Mouse (Mus musculus): Measurements from ENCODE around the gene Crebl2. TPM values are rescaled to one million over a fixed set of nuclear protein-coding genes. Genes with fewer than 3 reads are reported as not detected.
A peak's percentile ranks its signal among the peaks of the same experiment; 100 is the strongest.

Gene Crebl2
- polyA plus RNA-seq (2016; fragmentation: Nextera tagmentation; extraction: Ambion mirVana) = 2.8 and 3.0 TPM in 2 replicates

DNA sequence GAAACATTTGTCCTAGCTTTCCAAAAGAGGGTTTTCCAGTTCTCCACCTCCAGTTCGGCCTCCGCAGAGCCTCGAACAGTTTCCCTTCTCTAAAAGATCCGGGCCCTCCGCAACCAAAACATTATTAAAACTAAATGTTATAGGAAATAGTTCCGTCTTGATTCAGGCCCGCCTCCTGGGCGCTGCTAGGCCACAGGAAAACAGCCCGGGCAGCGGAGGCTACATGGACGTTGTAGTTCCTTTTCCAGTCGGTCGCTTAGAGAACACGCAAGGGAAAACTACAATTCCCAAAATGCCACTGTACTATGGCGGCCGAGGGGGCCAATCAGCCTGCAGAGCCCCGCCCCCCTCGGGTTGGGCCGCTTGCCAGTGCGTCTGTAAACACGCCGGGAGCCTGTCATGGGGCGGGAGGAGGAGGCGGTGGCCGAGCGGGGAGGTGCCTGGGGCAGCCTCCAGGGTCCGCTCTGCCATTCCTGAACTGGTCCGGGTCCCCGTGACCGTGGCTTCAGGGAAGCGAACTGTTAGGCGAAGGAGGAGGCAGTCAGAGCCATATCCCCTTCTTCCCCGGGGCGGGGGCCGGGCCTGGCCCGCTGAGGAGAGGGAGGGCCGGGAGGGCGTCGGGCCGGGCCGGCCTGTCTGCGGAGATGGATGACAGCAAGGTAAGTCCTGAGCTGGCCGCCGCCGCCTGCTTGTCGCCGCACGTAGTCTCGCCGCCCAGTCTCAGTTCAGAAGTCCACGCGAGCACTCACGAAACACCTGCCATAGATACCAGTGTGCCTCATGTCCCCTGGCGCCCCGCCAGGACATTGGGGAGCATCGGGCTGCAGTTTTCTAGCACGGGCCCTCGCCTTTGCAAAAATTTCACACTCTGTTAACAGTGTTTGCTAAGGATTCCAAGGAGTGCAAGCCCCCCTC, at the start of gene Crebl2:
Gene Crebl2 (plus strand): TSS at position 369 of the 915 bp plus-strand sequence.
- no peaks in the 10 kb centered on the region for H3K27me3 ChIP-seq
- H3K27ac ChIP-seq = peak within 1 kb of the TSS; percentile 92
- H3K9me3 ChIP-seq (replicated peaks) = no peaks in the 10 kb centered on the region
- under 1% methylated on average over 55 of the region's 58 CpGs for WGBS
- peak within 1 kb of the TSS; percentile 79 for H3K4me3 ChIP-seq
- H3K4me2 ChIP-seq (replicated peaks) = peak within 1 kb of the TSS; percentile 86
- peak within 1 kb of the TSS; percentile 76 for H3K9ac ChIP-seq
- no peaks in the 10 kb centered on the region for H3K36me3 ChIP-seq
- ATAC-seq (ENCODE audit: low FRiP score) = peak; percentile 98
- peaks cover 10% of the 10 kb centered on the region for H3K4me1 ChIP-seq

DNA sequence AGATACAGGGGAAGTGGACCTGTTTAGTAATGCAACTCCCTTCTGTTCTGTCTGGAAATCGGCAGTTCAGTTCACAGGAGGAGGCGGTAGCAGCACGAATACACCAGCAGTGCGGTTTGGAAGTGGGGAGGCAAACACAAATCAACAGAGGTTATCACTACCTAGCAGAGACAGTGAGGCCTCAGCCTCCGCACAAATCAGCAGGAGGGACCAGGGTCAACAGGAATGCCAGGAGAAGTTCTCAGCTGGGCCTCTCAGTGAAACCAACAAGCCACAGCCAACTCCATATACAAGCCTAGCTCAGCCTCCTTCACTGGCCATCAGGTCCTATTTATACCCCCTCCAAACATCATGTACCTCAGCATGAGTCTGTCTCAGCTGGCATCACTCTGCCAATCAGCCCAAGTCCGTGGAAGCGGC, 48.5 kb upstream of the Crebl2 start:
- Histone ChIP-seq H3K4me2 (replicated peaks) (no peak overlapping the region), H3K27me3 (no peaks in the 10 kb centered on the region), H3K36me3 (no peaks in the 10 kb centered on the region), H3K9me3 (replicated peaks) (no peaks in the 10 kb centered on the region), H3K4me1 (no peaks in the 10 kb centered on the region), H3K4me3 (no peak overlapping the region), H3K9ac (no peak overlapping the region), H3K27ac (no peak overlapping the region)
- WGBS = 76% methylated on average over 7 of the region's 7 CpGs
- no peak for ATAC-seq (ENCODE audit: low FRiP score)

DNA sequence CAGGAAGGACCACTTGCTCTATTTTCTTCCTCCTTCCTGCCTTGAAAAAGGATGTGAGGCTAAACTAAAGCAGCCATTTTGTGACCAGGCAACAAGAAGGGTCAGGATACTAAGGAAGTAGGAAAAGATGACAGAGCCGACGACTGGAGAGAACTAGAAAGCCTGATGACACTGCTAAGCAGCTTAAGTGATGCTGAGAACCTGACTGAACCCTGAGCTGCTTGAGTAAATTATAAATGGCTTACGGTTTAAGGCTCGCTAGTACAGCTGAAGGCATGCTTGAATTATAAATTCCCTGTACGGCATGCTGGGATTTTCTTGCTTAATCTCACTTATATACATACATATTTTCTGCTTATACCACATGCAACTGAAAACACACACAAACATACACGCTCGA, 47.1 kb upstream of the Crebl2 start:
- H3K4me3 ChIP-seq = no peak overlapping the region
- no peaks in the 10 kb centered on the region for H3K9me3 ChIP-seq (replicated peaks)
- no peak overlapping the region for H3K9ac ChIP-seq
- 90% methylated on average over 7 of the region's 7 CpGs for WGBS
- no peak overlapping the region for H3K4me2 ChIP-seq (replicated peaks)
- no peaks in the 10 kb centered on the region for H3K4me1 ChIP-seq
- H3K36me3 ChIP-seq = no peaks in the 10 kb centered on the region
- ATAC-seq (ENCODE audit: low FRiP score) = no peak
- H3K27me3 ChIP-seq = no peaks in the 10 kb centered on the region
- H3K27ac ChIP-seq = no peak overlapping the region

DNA sequence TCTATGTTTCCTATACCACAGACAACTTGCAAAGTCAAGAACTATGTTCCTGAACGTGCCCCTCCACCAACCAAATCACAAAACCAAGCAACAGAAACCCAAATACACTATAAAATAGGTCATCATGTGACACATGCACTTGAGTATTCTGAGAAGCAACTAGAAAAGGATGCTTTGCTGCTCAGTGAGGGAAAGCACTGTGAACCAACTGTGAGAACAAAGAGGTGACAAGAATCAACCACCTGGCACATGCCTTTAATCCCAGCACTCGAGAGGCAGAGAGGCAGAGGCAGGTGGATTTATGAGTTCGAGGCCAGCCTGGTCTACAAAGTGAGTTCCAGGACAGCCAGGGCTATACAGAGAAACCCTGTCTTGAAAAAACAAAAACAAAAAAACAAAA, 43.5 kb upstream of the Crebl2 start:
- Histone ChIP-seq H3K27ac (no peak overlapping the region), H3K4me2 (replicated peaks) (no peak overlapping the region), H3K36me3 (no peaks in the 10 kb centered on the region), H3K9me3 (replicated peaks) (no peaks in the 10 kb centered on the region), H3K4me1 (peaks cover 8% of the 10 kb centered on the region), H3K4me3 (no peak overlapping the region), H3K27me3 (no peaks in the 10 kb centered on the region), H3K9ac (no peak overlapping the region)
- no peak for ATAC-seq (ENCODE audit: low FRiP score)
- 80% methylated on average over 3 of the region's 3 CpGs for WGBS

DNA sequence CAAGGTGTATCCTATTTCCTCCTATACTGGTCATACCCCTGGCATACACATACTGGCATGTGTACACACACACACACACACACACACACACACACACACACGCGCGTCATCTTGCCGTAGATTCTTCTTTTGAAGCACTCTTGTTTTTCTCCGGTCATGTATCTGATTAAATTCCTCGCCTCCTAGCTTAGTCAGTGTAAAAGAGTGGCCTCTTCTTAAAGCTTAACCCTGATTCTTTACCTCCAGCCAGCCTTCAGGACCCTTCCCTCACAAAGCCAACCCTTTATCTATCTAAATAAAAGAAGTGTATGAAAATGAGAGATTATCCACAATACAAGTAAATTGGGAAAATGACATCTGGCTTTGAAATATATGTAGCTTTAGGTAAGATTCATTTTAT, 40.9 kb upstream of the Crebl2 start:
- WGBS = 78% methylated on average over 6 of the region's 6 CpGs
- Histone ChIP-seq H3K9ac (no peak overlapping the region), H3K9me3 (replicated peaks) (no peaks in the 10 kb centered on the region), H3K4me2 (replicated peaks) (no peak overlapping the region), H3K27ac (no peak overlapping the region), H3K4me1 (peaks cover 8% of the 10 kb centered on the region), H3K27me3 (peaks cover 6% of the 10 kb centered on the region; the same call in 1 of the 2 replicates), H3K4me3 (no peak overlapping the region), H3K36me3 (no peaks in the 10 kb centered on the region)
- no peak for ATAC-seq (ENCODE audit: low FRiP score)

DNA sequence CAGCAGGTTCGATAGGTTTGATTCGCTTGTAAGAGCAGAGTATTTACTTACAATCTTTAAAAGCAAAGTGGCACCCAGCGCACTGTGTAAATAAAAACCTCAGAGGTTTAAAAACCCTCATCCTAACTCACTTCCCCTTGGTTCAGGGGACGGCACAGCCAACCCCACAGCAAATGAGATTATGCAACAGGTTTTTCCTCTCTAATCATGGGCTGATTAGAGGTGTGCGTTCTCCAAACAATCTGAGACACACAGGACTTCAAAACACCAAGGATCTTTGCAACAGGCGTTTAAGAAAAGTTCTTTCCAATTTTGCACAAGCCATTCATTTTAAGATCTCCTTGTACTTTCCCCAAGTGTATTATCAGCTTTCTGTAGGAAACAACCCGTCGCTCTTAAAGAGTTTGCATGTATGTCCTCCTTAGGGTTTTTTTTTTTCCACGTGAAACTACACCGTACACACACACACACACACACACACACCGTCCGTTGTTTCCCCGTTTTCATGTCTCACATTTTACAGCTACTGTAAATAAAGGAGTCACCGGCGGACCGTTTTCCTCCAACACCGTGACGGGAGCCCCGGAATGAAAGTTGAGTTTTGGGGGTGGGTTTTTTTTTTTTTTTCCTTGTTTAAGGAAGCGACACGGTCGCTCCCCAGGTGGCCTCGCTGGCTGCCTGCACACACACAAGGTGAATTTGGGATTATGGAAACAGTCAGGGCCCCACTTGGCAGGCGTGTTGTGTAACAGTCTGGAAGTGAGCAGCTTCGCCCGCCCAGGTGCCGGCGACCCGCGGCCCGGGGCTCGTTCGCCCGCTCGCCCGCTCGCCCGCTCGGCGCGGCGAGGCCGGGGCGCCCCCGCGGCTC, 38.5 kb upstream of the Crebl2 start:
- Histone ChIP-seq H3K27ac (peak overlapping the region; percentile 86; the same call in 1 of the 2 replicates), H3K36me3 (no peaks in the 10 kb centered on the region), H3K9ac (peak overlapping the region; percentile 84), H3K9me3 (replicated peaks) (no peaks in the 10 kb centered on the region), H3K4me2 (replicated peaks) (peak overlapping the region; percentile 59), H3K4me3 (peak overlapping the region; percentile 68), H3K4me1 (peaks cover 8% of the 10 kb centered on the region), H3K27me3 (peaks cover 6% of the 10 kb centered on the region; the same call in 1 of the 2 replicates)
- ATAC-seq (ENCODE audit: low FRiP score) = peak; percentile 26
- WGBS = 2% methylated on average over 38 of the region's 46 CpGs

DNA sequence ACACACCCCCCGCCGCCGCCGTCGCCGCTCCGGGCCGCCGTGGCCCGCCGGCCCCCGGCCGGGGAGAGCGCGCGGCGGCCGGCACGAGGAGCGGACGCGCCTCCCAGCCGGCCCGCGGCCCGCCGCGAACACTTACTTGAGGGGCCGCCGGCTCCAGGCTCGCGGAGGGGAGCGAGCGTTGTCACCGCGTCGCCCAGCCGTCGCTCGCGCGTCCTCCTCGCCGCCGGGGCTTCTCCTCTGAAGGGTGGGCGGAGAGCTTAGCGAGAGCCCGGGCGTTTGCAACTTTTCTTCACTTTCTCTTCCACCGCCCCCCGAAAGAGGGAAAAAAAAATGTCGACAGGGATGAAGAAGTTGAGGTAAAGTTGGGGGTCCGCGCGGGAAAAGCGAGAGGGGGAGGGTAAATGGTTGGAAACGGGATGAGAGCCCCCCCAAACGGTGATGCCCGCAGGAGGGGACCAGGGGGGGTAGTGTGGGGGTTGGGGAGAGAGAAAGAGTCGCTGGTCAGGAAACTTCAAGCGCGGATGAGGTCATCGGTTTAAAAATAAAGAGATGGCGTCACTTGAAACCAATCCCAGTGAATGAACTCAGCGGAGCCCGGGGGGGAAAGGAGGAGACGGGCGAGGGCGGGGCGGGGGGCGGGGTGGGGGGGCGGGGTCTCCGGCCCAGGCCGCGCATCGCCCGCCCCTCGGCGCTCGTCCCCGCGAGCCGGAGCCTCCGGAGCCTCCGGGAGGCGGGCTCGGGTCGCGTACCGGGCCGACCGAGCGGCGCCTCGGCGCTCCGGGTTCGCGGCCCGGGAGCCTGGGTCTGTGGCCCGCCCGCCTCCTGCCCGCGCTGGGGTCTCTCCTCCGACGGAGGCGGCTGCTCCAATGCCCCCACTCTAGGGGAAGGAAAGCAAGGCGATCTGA, 37.6 kb upstream of the Crebl2 start, which contains the start of gene Dusp16:
Gene Dusp16 (minus strand): TSS at position 485 of the 905 bp plus-strand sequence.
- H3K27me3 ChIP-seq = peaks cover 6% of the 10 kb centered on the region; the same call in 1 of the 2 replicates
- ATAC-seq (ENCODE audit: low FRiP score) = peak; percentile 81
- peak within 1 kb of the TSS; percentile 68 for H3K4me3 ChIP-seq
- H3K9ac ChIP-seq = peak within 1 kb of the TSS; percentile 84
- H3K36me3 ChIP-seq = no peaks in the 10 kb centered on the region
- peak within 1 kb of the TSS; percentile 59 for H3K4me2 ChIP-seq (replicated peaks)
- peaks cover 8% of the 10 kb centered on the region for H3K4me1 ChIP-seq
- H3K9me3 ChIP-seq (replicated peaks) = no peaks in the 10 kb centered on the region
- WGBS = under 1% methylated on average over 87 of the region's 108 CpGs
- H3K27ac ChIP-seq = peak within 1 kb of the TSS; percentile 86

DNA sequence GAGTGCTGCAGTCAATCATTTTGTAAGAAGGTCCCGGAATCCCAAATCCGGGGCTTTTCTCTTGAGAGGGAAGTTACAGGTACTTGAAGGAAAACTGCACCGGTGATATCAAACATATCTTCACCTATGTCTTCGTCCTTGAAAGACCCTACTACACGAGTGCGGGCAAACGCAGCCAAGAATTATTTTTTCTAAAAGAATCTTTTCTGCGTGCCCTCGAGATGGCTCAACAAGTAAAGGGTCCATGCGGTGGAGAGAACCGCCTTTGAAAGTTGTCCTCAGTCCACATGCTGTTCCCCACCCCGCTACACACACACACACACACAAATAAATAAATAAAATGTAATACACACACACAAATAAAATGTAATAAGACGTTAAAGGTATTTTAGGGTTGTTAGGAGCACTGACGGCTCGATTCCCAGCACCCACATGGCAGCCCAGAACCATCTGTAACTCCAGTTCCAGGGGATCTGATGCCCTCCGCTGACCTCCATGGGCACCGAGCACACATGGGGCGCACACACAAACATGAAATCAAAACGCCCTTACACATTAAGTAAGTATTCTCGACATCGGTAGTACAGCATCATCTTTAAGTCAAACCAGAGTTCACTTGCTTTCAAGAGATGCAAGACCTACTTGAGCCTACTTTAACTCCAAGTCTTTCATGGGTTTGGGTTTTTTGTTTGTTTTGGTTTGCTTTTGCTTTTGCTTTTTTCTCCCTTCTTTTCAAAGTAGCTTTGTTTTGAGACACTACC, 36.7 kb upstream of the Crebl2 start:
- peak overlapping the region; percentile 68 for H3K4me3 ChIP-seq
- peak overlapping the region; percentile 59 for H3K4me2 ChIP-seq (replicated peaks)
- H3K9me3 ChIP-seq (replicated peaks) = no peaks in the 10 kb centered on the region
- 39% methylated on average over 21 of the region's 21 CpGs for WGBS
- peak overlapping the region; percentile 84 for H3K9ac ChIP-seq
- H3K27me3 ChIP-seq = peaks cover 6% of the 10 kb centered on the region; the same call in 1 of the 2 replicates
- ATAC-seq (ENCODE audit: low FRiP score) = peak; percentile 27; the same call in 1 of the 2 replicates
- H3K27ac ChIP-seq = no peak overlapping the region
- no peaks in the 10 kb centered on the region for H3K36me3 ChIP-seq
- H3K4me1 ChIP-seq = peaks cover 8% of the 10 kb centered on the region

DNA sequence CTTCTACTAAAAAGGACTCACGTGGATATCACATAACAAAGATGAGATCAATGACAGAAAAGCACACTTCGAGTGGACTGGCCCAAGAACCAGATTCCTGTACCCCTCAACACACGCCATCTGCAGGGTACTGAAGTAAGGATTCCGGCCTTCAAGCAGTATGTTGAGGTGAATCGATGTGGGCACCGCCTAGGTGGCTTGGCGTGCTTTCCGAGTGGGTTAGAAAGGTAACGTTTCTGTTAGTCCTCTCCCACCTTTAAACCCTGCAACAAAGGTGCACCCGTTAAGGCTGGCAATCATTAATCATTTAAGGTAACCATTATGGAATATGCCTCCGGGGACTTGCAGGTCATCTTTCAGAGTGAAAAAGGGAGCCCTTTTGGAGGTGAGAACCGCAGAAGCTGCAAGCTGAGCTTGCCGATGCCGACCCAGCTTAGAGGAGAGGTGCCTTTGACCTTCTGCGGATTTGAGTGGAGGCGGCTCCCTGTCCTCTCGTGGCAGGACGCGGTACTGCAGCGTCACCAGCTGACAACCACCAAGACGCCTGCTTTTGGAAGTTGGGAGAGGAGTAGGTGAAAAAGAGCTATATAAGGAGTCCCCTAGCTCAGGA, 35.9 kb upstream of the Crebl2 start:
- H3K9me3 ChIP-seq (replicated peaks) = no peaks in the 10 kb centered on the region
- WGBS = 15% methylated on average over 21 of the region's 21 CpGs
- H3K36me3 ChIP-seq = no peaks in the 10 kb centered on the region
- H3K27ac ChIP-seq = no peak overlapping the region
- peak overlapping the region; percentile 41 for H3K4me2 ChIP-seq (replicated peaks)
- H3K27me3 ChIP-seq = peaks cover 6% of the 10 kb centered on the region; the same call in 1 of the 2 replicates
- no peak overlapping the region for H3K9ac ChIP-seq
- ATAC-seq (ENCODE audit: low FRiP score) = no peak
- peaks cover 8% of the 10 kb centered on the region for H3K4me1 ChIP-seq
- peak overlapping the region; percentile 5; the same call in 1 of the 2 replicates for H3K4me3 ChIP-seq

DNA sequence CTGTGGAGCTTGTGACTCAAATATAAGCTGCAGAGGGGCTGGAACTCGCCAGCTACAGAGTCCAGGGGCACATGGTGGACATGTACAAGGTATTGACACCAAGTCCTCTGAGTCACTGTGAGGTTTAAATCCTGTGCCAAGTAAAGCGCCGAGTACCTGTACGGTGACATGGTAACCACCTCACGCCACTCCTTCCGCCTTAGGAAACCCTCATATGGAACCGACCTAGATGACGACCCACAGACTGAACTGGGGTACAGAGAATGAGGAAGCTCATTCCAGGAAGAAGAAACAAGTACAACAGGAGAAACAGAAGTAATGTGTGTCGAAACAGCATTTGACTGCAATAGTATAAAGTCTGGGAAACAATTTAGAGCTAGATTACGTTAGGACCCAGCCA, 33.7 kb upstream of the Crebl2 start:
- no peaks in the 10 kb centered on the region for H3K36me3 ChIP-seq
- H3K27me3 ChIP-seq = peaks cover 6% of the 10 kb centered on the region; the same call in 1 of the 2 replicates
- no peak overlapping the region for H3K4me3 ChIP-seq
- 87% methylated on average over 10 of the region's 10 CpGs for WGBS
- H3K9me3 ChIP-seq (replicated peaks) = no peaks in the 10 kb centered on the region
- H3K4me2 ChIP-seq (replicated peaks) = no peak overlapping the region
- no peak overlapping the region for H3K9ac ChIP-seq
- 0 out of 2 replicates have a peak, but pooled peaks cover under 1% of the 10 kb centered on the region for H3K4me1 ChIP-seq
- no peak for ATAC-seq (ENCODE audit: low FRiP score)
- no peak overlapping the region for H3K27ac ChIP-seq

Measured in hindbrain, embryonic 12.5 days (tissue).